Mouse (Mus musculus): ENCODE results near the gene Saxo1. TPM values are rescaled to one million over a fixed set of nuclear protein-coding genes. Genes with fewer than 3 reads are reported as not detected.

Saxo1 gene
- total and polyA plus RNA-seq, 3 experiments: not detected

- Histone ChIP-seq H3K27ac (ENCODE audit: control insufficient read depth, low read depth, low read length) (no peak overlapping the region), H3K4me3 (ENCODE audit: control insufficient read depth in 1 of 2, insufficient read depth in 1 of 2, low read depth in 2 of 2, low read length in 2 of 2) (no peak overlapping the region), H3K79me2 (ENCODE audit: control insufficient read depth, insufficient read depth, low read length, poor library complexity) (no peaks in the 10 kb centered on the region), H3K9ac (ENCODE audit: control insufficient read depth, low read depth, low read length, poor library complexity, severe bottlenecking) (no peak overlapping the region), H3K9me3 (replicated peaks; ENCODE audit: insufficient read depth, low read length) (no peaks in the 10 kb centered on the region), H3K27me3 (ENCODE audit: control insufficient read depth in 1 of 2, insufficient read depth in 2 of 2, low read length in 2 of 2) (peaks cover 0 to 3% of the 10 kb centered on the region in 2 experiments; a peak in 2 of 4 replicates), H3K4me1 (ENCODE audit: control insufficient read depth in 1 of 2, insufficient read depth in 2 of 2, low read length in 2 of 2) (no peaks in the 10 kb centered on the region), H3K36me3 (ENCODE audit: control insufficient read depth in 1 of 2, insufficient read depth in 2 of 2, low read length in 2 of 2) (no peaks in the 10 kb centered on the region)
- DNase-seq (ENCODE audit: low read depth, low spot score): no peak
- TF ChIP-seq MAFK (IDR thresholded peaks at IDR 0.05; ENCODE audit: borderline replicate concordance, low read depth, low read length) (no peak), MYC (IDR thresholded peaks at IDR 0.05; ENCODE audit: low read depth, low read length) (no peak), NELFE (IDR thresholded peaks at IDR 0.05; ENCODE audit: low read depth, low read length) (no peak), TCF12 (IDR thresholded peaks at IDR 0.05; ENCODE audit: low read depth, low read length) (no peak), TBP (IDR thresholded peaks at IDR 0.05; ENCODE audit: low read depth, low read length) (no peak), CHD1 (IDR thresholded peaks at IDR 0.05; ENCODE audit: low read depth, low read length) (no peak), KAT2A (conservative IDR thresholded peaks at IDR 0.05; ENCODE audit: low read depth, low read length) (no peak), POLR2AphosphoS2 (IDR thresholded peaks at IDR 0.05; ENCODE audit: low read length) (no peak), JUND (IDR thresholded peaks at IDR 0.05; ENCODE audit: low read depth, low read length) (no peak), GABPA (IDR thresholded peaks at IDR 0.05; ENCODE audit: low read depth, low read length) (no peak), USF2 (IDR thresholded peaks at IDR 0.05; ENCODE audit: borderline replicate concordance in 1 of 2, insufficient read depth in 1 of 2, low read depth in 1 of 2, low read length in 2 of 2) (no peak), TAL1 (IDR thresholded peaks at IDR 0.05; ENCODE audit: low read length) (no peak), POLR2A (IDR thresholded peaks at IDR 0.05; ENCODE audit: control insufficient read depth in 1 of 2, insufficient read depth in 1 of 2, low read depth in 1 of 2, low read length in 2 of 2, poor library complexity in 1 of 2) (no peak)
Measured at GRCm38 (mm10) chr4:86486491-86486890, 71.6 kb downstream of the Saxo1 start.

- Histone ChIP-seq H3K4me3 (ENCODE audit: control insufficient read depth in 1 of 2, insufficient read depth in 1 of 2, low read depth in 2 of 2, low read length in 2 of 2) (no peak overlapping the region), H3K9ac (ENCODE audit: control insufficient read depth, low read depth, low read length, poor library complexity, severe bottlenecking) (no peak overlapping the region), H3K27ac (ENCODE audit: control insufficient read depth, low read depth, low read length) (no peak overlapping the region), H3K27me3 (ENCODE audit: control insufficient read depth in 1 of 2, insufficient read depth in 2 of 2, low read length in 2 of 2) (peaks cover 0 to 3% of the 10 kb centered on the region in 2 experiments; a peak in 2 of 4 replicates), H3K79me2 (ENCODE audit: control insufficient read depth, insufficient read depth, low read length, poor library complexity) (no peaks in the 10 kb centered on the region), H3K4me1 (ENCODE audit: control insufficient read depth in 1 of 2, insufficient read depth in 2 of 2, low read length in 2 of 2) (no peaks in the 10 kb centered on the region), H3K36me3 (ENCODE audit: control insufficient read depth in 1 of 2, insufficient read depth in 2 of 2, low read length in 2 of 2) (no peaks in the 10 kb centered on the region), H3K9me3 (replicated peaks; ENCODE audit: insufficient read depth, low read length) (no peaks in the 10 kb centered on the region)
- TF ChIP-seq MAZ (IDR thresholded peaks at IDR 0.05; ENCODE audit: low read depth, low read length) (no peak), RCOR1 (IDR thresholded peaks at IDR 0.05; ENCODE audit: low read depth, low read length) (no peak), ZMIZ1 (IDR thresholded peaks at IDR 0.05; ENCODE audit: low read depth, low read length) (no peak), KAT2A (conservative IDR thresholded peaks at IDR 0.05; ENCODE audit: low read depth, low read length) (no peak), SMC3 (IDR thresholded peaks at IDR 0.05; ENCODE audit: low read depth, low read length) (no peak), ELF1 (IDR thresholded peaks at IDR 0.05; ENCODE audit: low read depth, low read length) (no peak), MEF2A (IDR thresholded peaks at IDR 0.05; ENCODE audit: extremely low read depth, insufficient replicate concordance, low read depth, low read length, poor library complexity, severe bottlenecking) (no peak), SIN3A (IDR thresholded peaks at IDR 0.05; ENCODE audit: low read length) (no peak), ZKSCAN1 (IDR thresholded peaks at IDR 0.05; ENCODE audit: low read depth, low read length) (no peak)
- no peak for DNase-seq (ENCODE audit: low read depth, low spot score)
Measured at GRCm38 (mm10) chr4:86485052-86485451, 73.1 kb downstream of the Saxo1 start.

All from MEL (cell line).